Comparison of ENCODE assay signal across 9 mouse cellular contexts in the genomic region with DNA sequence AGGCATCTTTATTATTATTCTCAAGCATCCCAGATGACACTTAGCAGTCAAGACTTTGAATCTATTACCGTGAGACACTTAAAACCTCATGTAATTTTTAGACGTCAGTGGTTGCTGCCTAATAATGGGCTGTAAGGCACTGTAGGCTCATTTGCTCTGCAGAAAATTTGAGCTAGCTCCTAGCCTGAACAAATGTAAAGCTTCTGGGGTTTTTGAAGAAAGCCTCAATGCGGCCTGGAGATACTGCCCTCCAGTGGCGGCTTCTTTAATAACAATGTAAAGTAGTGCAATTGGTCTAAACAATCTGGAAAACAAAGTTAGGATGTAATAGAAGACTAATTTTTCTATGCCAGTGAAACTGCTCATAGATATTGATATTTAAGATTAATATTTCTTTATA.
DNase-seq lines count a peak whose midpoint lies in the region; ATAC-seq and TF ChIP-seq lines count a peak whose summit lies in the region.
"Had no signal": no experiment of that assay in that cellular context is flagged by ENCODE, and none has a peak within 500 bp of the region (broad histone marks: within the 10 kb centered on the region; RNA-seq: fewer than 3 reads in every experiment).

No protein-coding gene starts in this region.

- no peaks in the 10 kb centered on the region for H3K4me1 ChIP-seq in liver, adult 2 months (ENCODE audit: control insufficient read depth, insufficient read depth, low read length)
- H3K4me1 ChIP-seq in liver, embryonic 11.5 days (replicated peaks; ENCODE audit: control insufficient read depth, insufficient read depth, low read length) = no peaks in the 10 kb centered on the region
- H3K4me1 ChIP-seq: liver, embryonic 13.5 days had no signal

- no peak overlapping the region for H3K4me2 ChIP-seq in liver, embryonic 11.5 days
- H3K4me2 ChIP-seq: liver, embryonic 13.5 days had no signal

- ATAC-seq in liver, embryonic 11.5 days (replicated peaks; ENCODE audit: low FRiP score) = no peak

- no peaks in the 10 kb centered on the region for H3K9me3 ChIP-seq in liver, embryonic 11.5 days (ENCODE audit: control insufficient read depth, low read length)
- H3K9me3 ChIP-seq: liver, embryonic 13.5 days had no signal

- no peak for TF ChIP-seq POLR2A in liver, adult 2 months (IDR thresholded peaks at IDR 0.05; ENCODE audit: extremely low read depth, insufficient read depth, low read length)

- 20% methylated on average over 4 of the region's 4 CpGs for WGBS in liver, adult 2 months
- WGBS in liver, embryonic 11.5 days = 20% methylated on average over 4 of the region's 4 CpGs

- no peaks in the 10 kb centered on the region for H3K36me3 ChIP-seq in liver, adult 2 months (ENCODE audit: control insufficient read depth, insufficient read depth, low read length)
- H3K36me3 ChIP-seq in liver, embryonic 11.5 days (ENCODE audit: control insufficient read depth, insufficient read depth, low read length) = no peaks in the 10 kb centered on the region
- H3K36me3 ChIP-seq: liver, embryonic 13.5 days had no signal

- no peaks in the 10 kb centered on the region for H3K27me3 ChIP-seq in liver, adult 2 months (ENCODE audit: control insufficient read depth, insufficient read depth, low read length)
- no peaks in the 10 kb centered on the region for H3K27me3 ChIP-seq in liver, embryonic 11.5 days (replicated peaks; ENCODE audit: control insufficient read depth, insufficient read depth, low read length)
- H3K27me3 ChIP-seq: liver, embryonic 13.5 days had no signal

- H3K79me2 ChIP-seq in liver, adult 2 months (ENCODE audit: control insufficient read depth, insufficient read depth, low read length) = no peaks in the 10 kb centered on the region

- no peak for TF ChIP-seq CTCF in liver, adult 2 months (IDR thresholded peaks at IDR 0.05; ENCODE audit: low read depth, low read length)

- H3K27ac ChIP-seq in liver, adult 2 months (replicated peaks; ENCODE audit: insufficient read depth, low read depth, low read length) = no peak overlapping the region
- no peak overlapping the region for H3K27ac ChIP-seq in liver, embryonic 11.5 days (ENCODE audit: low read depth, low read length)
- H3K27ac ChIP-seq: liver, embryonic 13.5 days had no signal

- H3K9ac ChIP-seq in liver, adult 2 months (ENCODE audit: low read depth, low read length) = no peak overlapping the region
- no peak overlapping the region for H3K9ac ChIP-seq in liver, embryonic 11.5 days (ENCODE audit: low read depth, low read length)
- H3K9ac ChIP-seq: liver, embryonic 13.5 days had no signal

- peak; percentile 0 for DNase-seq in liver, adult 2 months (ENCODE audit: extremely low read depth, low read depth, low spot score)
- DNase-seq in liver = no peak
- peak; percentile 1 for DNase-seq in c-Kit-positive CD71-positive TER-119-negative erythroid progenitor cells, embryonic 14.5 days (ENCODE audit: low read depth)
- peak; percentile 7 to 25 for DNase-seq in layer of hippocampus, postnatal 25 days (ENCODE audit: extremely low spot score in 1 of 2, low spot score in 1 of 2)
- DNase-seq in right cerebral cortex, postnatal 14 days = peak; percentile 12
- DNase-seq in liver, embryonic 11.5 days (ENCODE audit: low spot score) = no peak
- DNase-seq in urinary bladder, postnatal 14 days (ENCODE audit: low spot score) = no peak
- DNase-seq: gastrocnemius, postnatal 10 days; liver, embryonic 13.5 days had no signal

- no peak overlapping the region for H3K4me3 ChIP-seq in liver, adult 2 months (ENCODE audit: insufficient read depth, low read depth, low read length)
- H3K4me3 ChIP-seq in liver, embryonic 11.5 days (ENCODE audit: low read depth, low read length) = no peak overlapping the region
- H3K4me3 ChIP-seq: liver, embryonic 13.5 days had no signal

Comparison
In these comparisons a context has a peak if more than half of its experiments do, and no peak if none do; other contexts are left out.
1. DNase-seq: peak in liver, adult 2 months (single experiment), c-Kit-positive CD71-positive TER-119-negative erythroid progenitor cells, embryonic 14.5 days (single experiment), layer of hippocampus, postnatal 25 days (2 of 2) and right cerebral cortex, postnatal 14 days (single experiment); none in liver (single experiment), liver, embryonic 11.5 days (single experiment) and urinary bladder, postnatal 14 days (single experiment).